Mouse (Mus musculus) lung, adult 2 months (tissue): Measurements from ENCODE around the gene Arfgef2. TPM values are rescaled to one million over a fixed set of nuclear protein-coding genes. Genes with fewer than 3 reads are reported as not detected.

Experiments used
- DNase-seq: peaks from one replicate; pipeline ENCODE4 v3.0.0; 2022
- H3K4me1 ChIP-seq: fragments of 200-500 bp; 2 replicates; pipeline ENCODE4 v1.6.1; 2011; ENCODE audit warnings: low read length; ENCODE audit not compliant: control insufficient read depth, insufficient read depth
- H3K4me3 ChIP-seq: fragments of 200-500 bp; replicated peaks from 2 replicates; pipeline ENCODE3; 2011; ENCODE audit warnings: low read depth, mild to moderate bottlenecking, control low read depth, low read length; ENCODE audit errors: extremely low read depth
- CTCF ChIP-seq: fragments of 200-500 bp; IDR thresholded peaks from 2 replicates; pipeline ENCODE4 v1.5.1; 2011; ENCODE audit warnings: mild to moderate bottlenecking, low read length, control low read depth; ENCODE audit not compliant: insufficient read depth
- POLR2A ChIP-seq: fragments of 200-500 bp; IDR thresholded peaks from 2 replicates; pipeline ENCODE4 v1.6.1; 2011; ENCODE audit warnings: low read depth, mild to moderate bottlenecking, control low read depth, low read length, borderline replicate concordance; ENCODE audit errors: extremely low read depth
- WGBS: fragments of 180-500 bp; shearing (Covaris S2); methylation state at CpG from one replicate; pipeline ENCODE4 v1.1.7; 2018; 5-methylcytosine and 5-hydroxymethylcytosine counted together
- polyA plus RNA-seq: library from polyadenylated mRNA; depleted of rRNA; stranded (reverse); fragments of >200 nt; gene quantifications from 2 replicates; pipeline ENCODE4 v1.2.3, GENCODE M21; 2012

Arfgef2 gene
- polyA plus RNA-seq, 1 experiment, result 20.1 TPM

- 63% methylated on average over 6 of the region's 6 CpGs for whole genome bisulfite sequencing
- no peaks in the 10 kb centered on the region for H3K4me1 ChIP-seq
- TF ChIP-seq CTCF, result no peak
- TF ChIP-seq POLR2A, result no peak
- DNase-seq, result no peak
- no peak overlapping the region for H3K4me3 ChIP-seq
Measured at GRCm38 (mm10) chr2:166875561-166875960, 70.2 kb downstream of the Arfgef2 start.

- H3K4me3 ChIP-seq, result no peak overlapping the region
- H3K4me1 ChIP-seq, result no peaks in the 10 kb centered on the region
- TF ChIP-seq CTCF, result no peak
- no peak for TF ChIP-seq POLR2A
- 87% methylated on average over 10 of the region's 10 CpGs for WGBS
- no peak for DNase-seq
Measured at GRCm38 (mm10) chr2:166876331-166876730, 70.9 kb downstream of the Arfgef2 start.

GRCm38 (mm10) chr2:166885066-166885465, 79.7 kb downstream of the Arfgef2 start:
- Histone ChIP-seq H3K4me3 (no peak overlapping the region), H3K4me1 (no peaks in the 10 kb centered on the region)
- WGBS, result 81% methylated on average over 7 of the region's 7 CpGs
- no peak for DNase-seq
- no peak for TF ChIP-seq CTCF
- TF ChIP-seq POLR2A, result no peak

GRCm38 (mm10) chr2:166885619-166886018, 80.2 kb downstream of the Arfgef2 start:
- no peaks in the 10 kb centered on the region for H3K4me1 ChIP-seq
- WGBS, result 73% methylated on average over 10 of the region's 10 CpGs
- TF ChIP-seq POLR2A, result no peak
- no peak for TF ChIP-seq CTCF
- DNase-seq, result no peak
- H3K4me3 ChIP-seq, result no peak overlapping the region

- 81% methylated on average over 3 of the region's 3 CpGs for WGBS
- TF ChIP-seq POLR2A, result no peak
- TF ChIP-seq CTCF, result no peak
- DNase-seq, result no peak
- no peaks in the 10 kb centered on the region for H3K4me1 ChIP-seq
- H3K4me3 ChIP-seq, result no peak overlapping the region
Measured at GRCm38 (mm10) chr2:166886231-166886630, 80.8 kb downstream of the Arfgef2 start.

GRCm38 (mm10) chr2:166887816-166888215, 82.4 kb downstream of the Arfgef2 start:
- 57% methylated on average over 11 of the region's 11 CpGs for WGBS
- no peak for DNase-seq
- TF ChIP-seq CTCF, result peak; percentile 32
- TF ChIP-seq POLR2A, result no peak
- Histone ChIP-seq H3K4me1 (no peaks in the 10 kb centered on the region), H3K4me3 (no peak overlapping the region)

- Histone ChIP-seq H3K4me1 (no peaks in the 10 kb centered on the region), H3K4me3 (no peak overlapping the region)
- no peak for DNase-seq
- 83% methylated on average over 9 of the region's 9 CpGs for WGBS
- TF ChIP-seq CTCF (no peak), POLR2A (no peak)
Measured at GRCm38 (mm10) chr2:166891366-166891880, 86.0 kb downstream of the Arfgef2 start.

- WGBS, result 94% methylated on average over 8 of the region's 8 CpGs
- no peak overlapping the region for H3K4me3 ChIP-seq
- DNase-seq, result no peak
- no peaks in the 10 kb centered on the region for H3K4me1 ChIP-seq
- TF ChIP-seq CTCF (no peak), POLR2A (no peak)
Measured at GRCm38 (mm10) chr2:166892158-166892680, 86.8 kb downstream of the Arfgef2 start.

- WGBS, result 89% methylated on average over 5 of the region's 5 CpGs
- Histone ChIP-seq H3K4me1 (no peaks in the 10 kb centered on the region), H3K4me3 (no peak overlapping the region)
- TF ChIP-seq CTCF (no peak), POLR2A (no peak)
- no peak for DNase-seq
Measured at GRCm38 (mm10) chr2:166893036-166893435, 87.6 kb downstream of the Arfgef2 start.

- Histone ChIP-seq H3K4me3 (no peak overlapping the region), H3K4me1 (no peaks in the 10 kb centered on the region)
- 83% methylated on average over 13 of the region's 13 CpGs for WGBS
- no peak for DNase-seq
- TF ChIP-seq CTCF, result no peak
- TF ChIP-seq POLR2A, result no peak
Measured at GRCm38 (mm10) chr2:166896368-166896767, 91.0 kb downstream of the Arfgef2 start.
